Mouse (Mus musculus): ENCODE measurements around the gene Gsx2.

GRCm38 (mm10) chr5:75079564-75079963, 4.2 kb downstream of the Gsx2 start:
- peak; percentile 17 for TF ChIP-seq CTCF (IDR thresholded peaks at IDR 0.05)
- no peak for TF ChIP-seq POLR2A (IDR thresholded peaks at IDR 0.05; ENCODE audit: insufficient read depth, low read depth, low read length)
